Mouse (Mus musculus) G1E (cell line): ENCODE data around the gene Snx33. TPM values are rescaled to one million over a fixed set of nuclear protein-coding genes. Genes with fewer than 3 reads are reported as not detected.

Experiments used
- ATAC-seq: 2 replicates; pipeline ENCODE4 v1.8.0; 2016; ENCODE audit warnings: mild to moderate bottlenecking; ENCODE audit not compliant: insufficient number of reproducible peaks, poor library complexity, low FRiP score, severe bottlenecking; ENCODE audit errors: extremely low read depth
- DNase-seq: peaks from one replicate; pipeline ENCODE4 v3.0.0; 2012; ENCODE audit warnings: low spot score
- H3K27me3 ChIP-seq: 2 replicates; pipeline ENCODE4 v1.6.1; 2012; ENCODE audit warnings: mild to moderate bottlenecking, low read length, inconsistent platforms; ENCODE audit not compliant: insufficient read depth
- H3K36me3 ChIP-seq: replicated peaks from 2 replicates; pipeline ENCODE3; 2012; ENCODE audit warnings: mild to moderate bottlenecking, inconsistent platforms
- H3K4me1 ChIP-seq: 2 replicates; pipeline ENCODE4 v1.6.1; 2012; ENCODE audit warnings: low read depth, low read length, inconsistent platforms, mixed read lengths; ENCODE audit not compliant: insufficient read depth
- H3K4me3 ChIP-seq: 2 replicates; pipeline ENCODE4 v1.5.1; 2012; ENCODE audit warnings: low read depth, mild to moderate bottlenecking, inconsistent platforms, low read length, moderate library complexity, mixed read lengths
- H3K9me3 ChIP-seq: replicated peaks from 2 replicates; pipeline ENCODE4 v1.6.1; 2012; ENCODE audit warnings: inconsistent platforms
- CTCF ChIP-seq: IDR thresholded peaks from 2 replicates; pipeline ENCODE4 v1.5.1; 2012; ENCODE audit warnings: low read depth, low read length, inconsistent platforms, mixed read lengths
- GATA1 ChIP-seq: IDR thresholded peaks from 2 replicates; pipeline ENCODE4 v1.6.1; 2012; ENCODE audit warnings: borderline replicate concordance, low read length, inconsistent platforms, mixed read lengths
- GATA2 ChIP-seq: IDR thresholded peaks from 2 replicates; pipeline ENCODE4 v1.6.1; 2012; ENCODE audit warnings: low read depth, low read length, inconsistent platforms, borderline replicate concordance
- POLR2AphosphoS5 ChIP-seq: IDR thresholded peaks from 2 replicates; pipeline ENCODE4 v1.6.1; 2012; ENCODE audit warnings: low read depth, low read length, inconsistent platforms; ENCODE audit not compliant: insufficient replicate concordance
- TAL1 ChIP-seq: conservative IDR thresholded peaks from 2 replicates; pipeline ENCODE4 v1.6.1; 2012; ENCODE audit warnings: low read depth, low read length, inconsistent platforms, mixed read lengths
- polyA plus RNA-seq: library from polyadenylated mRNA; stranded (reverse); fragments of >175 nt; gene quantifications from 2 replicates; pipeline ENCODE4 v1.2.3, GENCODE M21; 2012
- total RNA-seq, 2 experiments: library from RNA; stranded (forward) in 1 of 2; stranded (reverse) in 1 of 2; fragments of 200-1000 nt in 1 of 2; fragments of >200 nt in 1 of 2; fragmentation: Nextera tagmentation in 1 of 2; gene quantifications; 2 replicates each; pipeline ENCODE4 v1.2.3; 2014 to 2017

The Snx33 gene
- total and polyA plus RNA-seq, 3 experiments: 1.2 to 7.4 (median 6.9) TPM

GRCm38 (mm10) chr9:56938374-56938773, 10.2 kb upstream of the Snx33 start:
- TF ChIP-seq CTCF (no peak), GATA1 (no peak), GATA2 (no peak), POLR2AphosphoS5 (no peak), TAL1 (no peak)
- Histone ChIP-seq H3K4me1 (peaks cover 23% of the 10 kb centered on the region), H3K36me3 (peaks cover 38% of the 10 kb centered on the region), H3K4me3 (peak overlapping the region; percentile 94), H3K27me3 (no peaks in the 10 kb centered on the region), H3K9me3 (peaks cover 4% of the 10 kb centered on the region; the same call in 1 of the 2 replicates)
- no peak for DNase-seq
- no peak for ATAC-seq

DNA sequence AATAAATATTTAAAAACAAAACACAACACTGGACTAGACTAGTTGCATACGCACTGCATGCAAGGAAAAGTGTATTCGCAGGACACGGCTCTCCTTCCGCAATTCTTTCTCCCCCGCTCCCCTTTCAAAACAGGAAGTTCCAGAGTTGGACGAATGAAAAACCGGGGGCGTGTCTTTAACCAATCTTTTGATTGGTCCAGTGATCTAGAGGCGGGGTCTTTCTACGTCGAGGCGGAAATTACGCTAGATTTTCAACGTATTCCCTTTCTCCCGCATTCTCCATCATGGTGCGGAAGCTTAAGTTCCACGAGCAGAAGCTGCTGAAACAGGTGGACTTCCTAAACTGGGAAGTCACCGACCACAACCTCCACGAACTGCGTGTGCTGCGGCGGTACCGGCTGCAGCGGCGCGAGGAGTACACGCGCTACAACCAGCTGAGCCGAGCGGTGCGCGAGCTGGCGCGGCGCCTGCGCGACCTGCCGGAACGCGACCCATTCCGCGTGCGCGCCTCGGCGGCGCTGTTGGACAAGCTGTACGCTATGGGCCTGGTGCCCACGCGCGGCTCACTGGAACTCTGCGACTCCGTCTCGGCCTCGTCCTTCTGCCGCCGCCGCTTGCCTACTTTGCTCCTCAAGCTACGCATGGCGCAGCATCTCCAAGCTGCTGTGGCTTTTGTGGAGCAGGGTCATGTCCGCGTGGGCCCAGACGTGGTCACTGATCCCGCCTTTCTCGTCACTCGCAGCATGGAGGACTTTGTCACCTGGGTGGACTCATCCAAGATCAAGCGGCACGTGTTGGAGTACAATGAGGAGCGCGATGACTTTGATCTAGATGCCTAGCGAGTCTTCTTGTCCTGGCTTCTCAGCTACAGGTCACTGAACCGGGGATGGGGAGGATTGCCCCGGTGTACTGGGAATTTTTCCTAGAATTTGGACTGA, 9.3 kb upstream of the Snx33 start, which contains the start of gene Imp3:
Imp3 (plus strand) TSS at position 253 of the 938 bp plus-strand sequence.
- Histone ChIP-seq H3K27me3 (no peaks in the 10 kb centered on the region), H3K4me3 (peak within 1 kb of the TSS; percentile 94), H3K9me3 (peaks cover 4% of the 10 kb centered on the region; the same call in 1 of the 2 replicates), H3K36me3 (peaks cover 32% of the 10 kb centered on the region), H3K4me1 (peaks cover 23% of the 10 kb centered on the region)
- DNase-seq (peak; percentile 94), ATAC-seq (peak; percentile 82)
- no peak for TF ChIP-seq POLR2AphosphoS5
- no peak for TF ChIP-seq GATA1
- no peak for TF ChIP-seq CTCF
- TF ChIP-seq TAL1: no peak
- TF ChIP-seq GATA2: no peak

DNA sequence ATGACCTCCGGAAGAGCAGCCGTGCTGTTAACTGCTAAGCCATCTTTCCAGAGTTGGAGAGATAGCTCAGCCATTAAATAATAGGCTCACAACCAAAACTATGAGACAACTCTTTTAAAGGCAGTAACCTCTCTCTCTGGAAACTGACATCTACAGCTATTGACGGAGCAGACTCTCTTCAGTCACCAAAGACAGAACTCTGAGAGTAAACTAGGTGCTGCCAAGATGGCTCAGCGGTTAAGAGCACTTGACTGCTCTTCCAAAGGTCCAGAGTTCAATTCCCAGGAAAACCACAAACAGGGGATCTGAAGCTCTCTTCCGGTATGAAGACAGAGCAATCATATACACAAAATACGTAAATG, 8.7 kb upstream of the Snx33 start:
- TF ChIP-seq GATA2 (no peak), GATA1 (no peak), POLR2AphosphoS5 (no peak), TAL1 (no peak), CTCF (no peak)
- no peak for DNase-seq
- peaks cover 26% of the 10 kb centered on the region for H3K36me3 ChIP-seq
- H3K4me1 ChIP-seq: peaks cover 23% of the 10 kb centered on the region
- ATAC-seq: no peak
- H3K9me3 ChIP-seq: peaks cover 4% of the 10 kb centered on the region; the same call in 1 of the 2 replicates
- no peaks in the 10 kb centered on the region for H3K27me3 ChIP-seq
- H3K4me3 ChIP-seq: peak overlapping the region; percentile 94

DNA sequence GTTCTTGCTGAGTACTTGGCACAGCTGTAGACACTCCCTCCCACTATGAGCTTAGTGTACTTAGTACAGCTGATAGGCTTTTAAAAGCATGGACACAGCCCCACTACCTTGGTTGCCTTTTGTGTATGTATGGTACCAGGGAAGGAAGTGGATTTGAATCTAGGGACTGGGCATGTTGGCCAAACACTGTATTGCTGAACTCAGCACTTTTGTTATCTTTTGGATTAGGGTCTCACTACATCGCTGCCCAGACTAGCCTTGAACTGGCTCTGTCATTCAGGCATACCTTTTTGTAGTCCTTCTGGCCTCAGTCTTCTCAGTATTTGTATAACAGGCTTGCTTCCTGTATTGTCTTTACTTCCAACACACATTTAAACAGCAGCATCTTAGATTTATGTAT, 2.4 kb upstream of the Snx33 start:
- DNase-seq: no peak

DNA sequence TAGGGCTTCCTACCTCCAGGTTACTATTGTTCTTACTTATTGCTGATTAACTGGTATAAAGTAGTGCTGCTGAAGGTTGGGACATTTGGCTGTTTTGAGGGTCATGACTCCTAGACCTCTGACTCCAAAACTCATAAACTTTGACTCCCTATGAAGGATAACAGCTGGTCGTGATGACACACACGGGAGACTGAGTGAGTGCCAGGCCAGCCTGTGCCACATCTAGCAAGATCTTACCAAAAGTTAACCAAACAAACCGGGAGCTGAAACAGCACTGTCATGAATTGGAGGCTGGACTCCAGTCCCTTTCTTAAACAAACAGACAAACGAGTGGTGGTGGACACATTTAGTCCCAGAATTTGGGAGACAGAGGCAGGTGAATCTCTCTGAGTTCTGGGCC, 1.3 kb upstream of the Snx33 start:
- H3K4me3 ChIP-seq: no peak overlapping the region
- DNase-seq (no peak), ATAC-seq (no peak)
- peaks cover 34% of the 10 kb centered on the region for H3K4me1 ChIP-seq
- H3K36me3 ChIP-seq: peaks cover 16% of the 10 kb centered on the region
- TF ChIP-seq POLR2AphosphoS5 (no peak), TAL1 (no peak), CTCF (no peak), GATA2 (no peak), GATA1 (no peak)
- no peaks in the 10 kb centered on the region for H3K9me3 ChIP-seq
- H3K27me3 ChIP-seq: peaks cover 25% of the 10 kb centered on the region

More for the DNA sequence above, 2.4 kb upstream of the Snx33 start:
- Histone ChIP-seq H3K9me3 (peaks cover 1% of the 10 kb centered on the region; the same call in 1 of the 2 replicates), H3K27me3 (peaks cover 22% of the 10 kb centered on the region), H3K4me3 (no peak overlapping the region), H3K36me3 (peaks cover 10% of the 10 kb centered on the region), H3K4me1 (peaks cover 28% of the 10 kb centered on the region)
- ATAC-seq: no peak
- TF ChIP-seq GATA1: no peak
- no peak for TF ChIP-seq CTCF
- TF ChIP-seq POLR2AphosphoS5: no peak
- TF ChIP-seq TAL1: no peak
- no peak for TF ChIP-seq GATA2
